8 mouse cellular contexts compared by ENCODE assay signal in genomic region chr4:25280938-25281670, GRCm38 (mm10). TPM values are rescaled to one million over a fixed set of nuclear protein-coding genes. Genes with fewer than 3 reads are reported as not detected.
A peak's percentile ranks its signal among the peaks of the same experiment; 100 is the strongest.
DNase-seq lines count a peak whose midpoint lies in the region; ATAC-seq and TF ChIP-seq lines count a peak whose summit lies in the region.

No protein-coding gene starts in this region.

- TF ChIP-seq POLR2A in brain, embryonic 14.5 days (IDR thresholded peaks at IDR 0.05; ENCODE audit: borderline replicate concordance, extremely low read depth, insufficient read depth, insufficient read length, poor library complexity, severe bottlenecking): no peak

- peak; percentile 71 for DNase-seq in layer of hippocampus, adult 9-11 months
- no peak for DNase-seq in layer of hippocampus, postnatal 14 days (ENCODE audit: low spot score in 2 of 2)
- no peak for DNase-seq in brain, embryonic 14.5 days (ENCODE audit: low read depth)
- DNase-seq in adrenal gland, postnatal 25 days: no peak
- DNase-seq in right cerebral cortex, adult 18-20 months: no peak
- DNase-seq in gastrocnemius, postnatal 25 days: no peak

- H3K4me3 ChIP-seq in megakaryocyte, embryonic 14.5 days (replicated peaks): peak overlapping the region; percentile 97

- peaks cover 16% of the 10 kb centered on the region for H3K4me1 ChIP-seq in megakaryocyte, embryonic 14.5 days

- TF ChIP-seq CTCF in brain, embryonic 14.5 days (IDR thresholded peaks at IDR 0.05; ENCODE audit: borderline replicate concordance, extremely low read depth, insufficient read depth, insufficient read length): peak; percentile 27; the same call in 1 of the 2 replicates

- peaks cover 36% of the 10 kb centered on the region for H3K36me3 ChIP-seq in megakaryocyte, embryonic 14.5 days (replicated peaks; ENCODE audit: low read length)

- no peaks in the 10 kb centered on the region for H3K27me3 ChIP-seq in megakaryocyte, embryonic 14.5 days (replicated peaks)

- H3K9me3 ChIP-seq in megakaryocyte, embryonic 14.5 days: no peaks in the 10 kb centered on the region; the same call in 1 of the 2 replicates

- ATAC-seq in hematopoietic stem cell, adult 5-6 weeks (replicated peaks in 1 of 2; ENCODE audit: insufficient read depth in 1 of 2, low FRiP score in 2 of 2, low TSS enrichment in 1 of 2, low read depth in 1 of 2, poor library complexity in 2 of 2, severe bottlenecking in 2 of 2): peak; percentile 50 to 65

RNA-seq across cellular contexts. Expression of gene Ufl1, which starts 0.5 kb away (rescaled TPM):
- 10 to 100 TPM; 28.7 to 29.1 TPM for total RNA-seq in layer of hippocampus, postnatal 14 days (2021)
- polyA plus RNA-seq in brain, embryonic 14.5 days (2012; rRNA removed): 6.0 and 9.6 TPM in 2 replicates
- total RNA-seq in hematopoietic stem cell, adult 5-6 weeks (2017): 24.8 and 32.7 TPM in 2 replicates
- polyA plus RNA-seq in megakaryocyte, embryonic 14.5 days (2012; ENCODE audit: insufficient read depth, low replicate concordance): 0.62 and 1.5 TPM in 2 replicates
- 25.6 and 43.1 TPM in 2 replicates for total RNA-seq in adrenal gland, postnatal 25 days (2021)
- 10 to 100 TPM; 26.8 to 29.2 TPM for total RNA-seq in gastrocnemius, postnatal 25 days (2021)

RNA-seq across cellular contexts. Expression of gene Fhl5, which starts 38.4 kb away (rescaled TPM):
- 1 to 10 TPM in 1 of 2 experiments, under 1 TPM in 1; 0.99 to 1.2 TPM for total RNA-seq in layer of hippocampus, postnatal 14 days (2021)
- 0.14 and 0.22 TPM in 2 replicates for polyA plus RNA-seq in brain, embryonic 14.5 days (2012; rRNA removed)
- not detected in 2 replicates for total RNA-seq in hematopoietic stem cell, adult 5-6 weeks (2017)
- not detected in 2 replicates for polyA plus RNA-seq in megakaryocyte, embryonic 14.5 days (2012; ENCODE audit: insufficient read depth, low replicate concordance)
- total RNA-seq in adrenal gland, postnatal 25 days (2021): 0.39 TPM in 1 of 2 replicates, not detected in the other
- 1 to 10 TPM; 5.3 to 6.1 TPM for total RNA-seq in gastrocnemius, postnatal 25 days (2021)
